Mouse (Mus musculus) testis, adult 2 months (tissue): ENCODE results near the gene Samd4b.

Experiments
- CTCF ChIP-seq: fragments of 200-500 bp; IDR thresholded peaks from 2 replicates; pipeline ENCODE4 v1.5.1; 2012; ENCODE audit warnings: low read depth, mild to moderate bottlenecking, inconsistent platforms, low read length, moderate library complexity; ENCODE audit not compliant: control insufficient read depth, insufficient read depth, insufficient replicate concordance
- POLR2A ChIP-seq: fragments of 200-500 bp; IDR thresholded peaks from 2 replicates; pipeline ENCODE4 v1.6.1; 2012; ENCODE audit warnings: low read depth, mild to moderate bottlenecking, inconsistent platforms, low read length, moderate library complexity; ENCODE audit not compliant: control insufficient read depth

DNA sequence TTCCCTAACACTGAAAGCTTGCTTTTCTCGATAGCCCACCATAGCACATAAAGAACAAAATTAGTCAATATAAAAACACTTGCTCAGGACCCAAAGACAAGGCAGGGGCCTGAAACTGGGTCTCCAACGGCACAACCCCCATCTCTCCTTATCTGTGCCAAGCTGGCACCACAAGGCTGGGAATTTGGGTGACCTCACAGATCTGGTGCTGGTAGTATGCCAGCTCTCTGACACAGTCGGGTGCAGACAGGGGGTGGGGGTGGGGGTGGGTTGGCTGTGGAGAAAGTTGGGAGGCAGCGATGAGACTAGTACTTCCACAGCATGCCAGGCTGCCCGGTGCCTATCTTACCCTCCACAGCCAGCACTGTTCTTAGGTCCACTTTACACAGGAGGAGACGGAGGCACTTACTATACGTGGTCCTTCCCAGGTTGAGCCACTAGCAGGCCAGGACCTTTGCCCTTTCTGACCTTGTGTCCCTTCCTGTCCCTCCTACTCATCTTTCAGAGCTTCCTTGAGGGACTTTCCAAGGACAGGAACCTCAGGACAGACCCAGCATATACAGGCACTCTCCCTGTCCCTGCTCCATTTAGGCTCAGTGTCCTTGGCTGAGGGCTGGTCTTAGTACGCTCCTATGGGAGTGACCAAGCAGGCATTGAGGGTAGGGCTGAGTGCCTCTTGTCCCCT is 2.1 kb downstream of the Samd4b start:
- no peak for TF ChIP-seq CTCF
- no peak; the same call in 1 of the 2 replicates for TF ChIP-seq POLR2A
